Mouse (Mus musculus) kidney, postnatal 0 days (tissue): ENCODE measurements at regions not wholly inside any gene's neighbourhood (a gene's known extent, or its start where the extent isn't known, plus 50 kb on each side); places are given as distances from the start of the nearest gene placed in this dataset.
"Not testable (repeated sequence)": the region's sequence is repeated elsewhere in the genome, so short reads cannot be mapped to it uniquely, and the experiment has no call there.

Experiments used
- ATAC-seq: fragments of 200-750 bp; cut with Nextera tagmentation; replicated peaks from 2 replicates; pipeline ENCODE4 v1.8.0; 2017; ENCODE audit warnings: low read depth, moderate number of reproducible peaks, moderate TSS enrichment, moderate library complexity; ENCODE audit not compliant: low FRiP score
- DNase-seq: peaks from one replicate; pipeline ENCODE4 v3.0.0-alpha.2; 2016; ENCODE audit warnings: low spot score
- H3K27ac ChIP-seq: fragments of 300-500 bp; sonication (generic); 2 replicates; pipeline ENCODE4 v1.5.1; 2014; ENCODE audit warnings: mild to moderate bottlenecking
- H3K27me3 ChIP-seq: fragments of 300-500 bp; sonication (generic); 2 replicates; pipeline ENCODE4 v1.6.1; 2014; ENCODE audit warnings: low read length, mixed read lengths; ENCODE audit not compliant: insufficient read depth
- H3K36me3 ChIP-seq: fragments of 300-500 bp; sonication (generic); 2 replicates; pipeline ENCODE4 v1.6.1; 2014; ENCODE audit warnings: low read length, mixed read lengths; ENCODE audit not compliant: insufficient read depth
- H3K4me1 ChIP-seq: fragments of 300-500 bp; sonication (generic); replicated peaks from 2 replicates; pipeline ENCODE4 v1.6.1; 2014; ENCODE audit warnings: antibody characterized with exemption, low read length, mixed read lengths; ENCODE audit not compliant: insufficient read depth
- H3K4me2 ChIP-seq: fragments of 300-500 bp; sonication (generic); 2 replicates; pipeline ENCODE4 v1.6.1; 2014; ENCODE audit warnings: mild to moderate bottlenecking, low read length, moderate library complexity, mixed read lengths
- H3K4me3 ChIP-seq: fragments of 300-500 bp; sonication (generic); replicated peaks from 2 replicates; pipeline ENCODE4 v1.5.1; 2014; ENCODE audit warnings: low read depth, low read length
- H3K9ac ChIP-seq: fragments of 300-500 bp; sonication (generic); 2 replicates; pipeline ENCODE4 v1.6.1; 2014; ENCODE audit warnings: low read depth, low read length
- H3K9me3 ChIP-seq: fragments of 300-500 bp; sonication (generic); replicated peaks from 2 replicates; pipeline ENCODE4 v1.6.1; 2016; ENCODE audit warnings: low read length, inconsistent platforms, mixed read lengths
- CTCF ChIP-seq: IDR thresholded peaks from 2 replicates; pipeline ENCODE4 v1.5.1; 2016; ENCODE audit warnings: antibody characterized with exemption, low read depth, mild to moderate bottlenecking, moderate library complexity
- WGBS: fragments of 180-500 bp; shearing (Covaris S2); extraction: QIAGEN DNeasy Blood & Tissue Kit; methylation state at CpG from one replicate; pipeline ENCODE4 v1.1.7; 2014; 5-methylcytosine and 5-hydroxymethylcytosine counted together

GRCm38 (mm10) chr2:39835370-39835769, 609.1 kb upstream of the Ppp6c start:
- H3K4me1 ChIP-seq: no peaks in the 10 kb centered on the region
- H3K27ac ChIP-seq: no peak overlapping the region
- no peak overlapping the region for H3K9ac ChIP-seq
- ATAC-seq (no peak), DNase-seq (no peak)
- H3K4me3 ChIP-seq: no peak overlapping the region
- WGBS: 86% methylated on average over 1 of the region's 1 CpGs
- no peak for TF ChIP-seq CTCF
- H3K27me3 ChIP-seq: no peaks in the 10 kb centered on the region
- no peak overlapping the region for H3K4me2 ChIP-seq
- no peaks in the 10 kb centered on the region for H3K36me3 ChIP-seq
- H3K9me3 ChIP-seq: no peaks in the 10 kb centered on the region

- Histone ChIP-seq H3K4me2 (no peak overlapping the region), H3K4me3 (no peak overlapping the region), H3K36me3 (no peaks in the 10 kb centered on the region), H3K4me1 (no peaks in the 10 kb centered on the region), H3K27me3 (no peaks in the 10 kb centered on the region), H3K9ac (no peak overlapping the region), H3K27ac (no peak overlapping the region), H3K9me3 (no peaks in the 10 kb centered on the region)
- no peak for ATAC-seq
- TF ChIP-seq CTCF: no peak
- DNase-seq: no peak
- WGBS: 60% methylated on average over 2 of the region's 2 CpGs
These were observed 597.6 kb upstream of the Ppp6c start for GRCm38 (mm10) chr2:39823851-39824250.

GRCm38 (mm10) chr2:39806681-39807080, 580.4 kb upstream of the Ppp6c start:
- not testable (repeated sequence) for H3K27ac ChIP-seq, ATAC-seq, H3K4me3 ChIP-seq, H3K4me1 ChIP-seq, H3K27me3 ChIP-seq, H3K36me3 ChIP-seq, H3K4me2 ChIP-seq, H3K9me3 ChIP-seq, H3K9ac ChIP-seq
- DNase-seq: peak; percentile 7
- WGBS: 50% methylated on average over 16 of the region's 16 CpGs
